Mouse (Mus musculus) small intestine, adult 2 months (tissue): ENCODE data around the gene Gm10272.

Experiments
- CTCF ChIP-seq: fragments of 200-500 bp; IDR thresholded peaks from 2 replicates; pipeline ENCODE4 v1.5.1; 2012; ENCODE audit warnings: low read depth, mild to moderate bottlenecking, control low read depth, inconsistent platforms, low read length, moderate library complexity, mixed read lengths; ENCODE audit not compliant: insufficient replicate concordance, insufficient read length; ENCODE audit errors: extremely low read depth
- POLR2A ChIP-seq: fragments of 200-500 bp; IDR thresholded peaks from 2 replicates; pipeline ENCODE4 v1.6.1; 2012; ENCODE audit warnings: low read depth, mild to moderate bottlenecking, control low read depth, inconsistent platforms, low read length, moderate library complexity

GRCm38 (mm10) chr10:77729241-77729640 is 22.8 kb downstream of the Gm10272 start:
- TF ChIP-seq CTCF (peak; percentile 52; the same call in 1 of the 2 replicates), POLR2A (no peak)
